Mouse (Mus musculus) cerebellum, adult 2 months (tissue): ENCODE results near the gene Eml6. TPM values are rescaled to one million over a fixed set of nuclear protein-coding genes. Genes with fewer than 3 reads are reported as not detected.

Source experiments
- DNase-seq, 2 experiments: peaks; one replicate each; pipeline ENCODE4 v3.0.0; 2021
- H3K27ac ChIP-seq: fragments of 200-500 bp; 2 replicates; pipeline ENCODE4 v1.5.1; 2012; ENCODE audit warnings: low read length, control low read depth, inconsistent platforms; ENCODE audit not compliant: insufficient read depth
- H3K27me3 ChIP-seq: fragments of 200-500 bp; 2 replicates; pipeline ENCODE4 v1.6.1; 2012; ENCODE audit warnings: inconsistent platforms, mild to moderate bottlenecking, low read length, moderate library complexity; ENCODE audit not compliant: control insufficient read depth, insufficient read depth
- H3K4me1 ChIP-seq: fragments of 200-500 bp; 2 replicates; pipeline ENCODE4 v1.6.1; 2011; ENCODE audit warnings: low read length; ENCODE audit not compliant: control insufficient read depth, insufficient read depth
- H3K4me3 ChIP-seq: fragments of 200-500 bp; replicated peaks from 2 replicates; pipeline ENCODE3; 2011; ENCODE audit warnings: mild to moderate bottlenecking, low read depth, low read length, control low read depth; ENCODE audit not compliant: insufficient read depth
- CTCF ChIP-seq: fragments of 200-500 bp; IDR thresholded peaks from 2 replicates; pipeline ENCODE4 v1.5.1; 2011; ENCODE audit warnings: low read depth, mild to moderate bottlenecking, control low read depth, low read length, moderate library complexity, borderline replicate concordance; ENCODE audit not compliant: insufficient read depth
- POLR2A ChIP-seq: fragments of 200-500 bp; IDR thresholded peaks from 2 replicates; pipeline ENCODE4 v1.6.1; 2011; ENCODE audit warnings: low read length, control low read depth, borderline replicate concordance; ENCODE audit not compliant: insufficient read depth
- WGBS: fragments of 180-500 bp; shearing (Covaris S2); methylation state at CpG from one replicate; pipeline ENCODE4 v1.1.7; 2018; 5-methylcytosine and 5-hydroxymethylcytosine counted together
- polyA plus RNA-seq: library from polyadenylated mRNA; depleted of rRNA; stranded (reverse); fragments of >200 nt; gene quantifications from 2 replicates; pipeline ENCODE4 v1.2.3, GENCODE M21; 2012

Eml6 gene
- polyA plus RNA-seq, 1 experiment: 28.7 TPM

DNA sequence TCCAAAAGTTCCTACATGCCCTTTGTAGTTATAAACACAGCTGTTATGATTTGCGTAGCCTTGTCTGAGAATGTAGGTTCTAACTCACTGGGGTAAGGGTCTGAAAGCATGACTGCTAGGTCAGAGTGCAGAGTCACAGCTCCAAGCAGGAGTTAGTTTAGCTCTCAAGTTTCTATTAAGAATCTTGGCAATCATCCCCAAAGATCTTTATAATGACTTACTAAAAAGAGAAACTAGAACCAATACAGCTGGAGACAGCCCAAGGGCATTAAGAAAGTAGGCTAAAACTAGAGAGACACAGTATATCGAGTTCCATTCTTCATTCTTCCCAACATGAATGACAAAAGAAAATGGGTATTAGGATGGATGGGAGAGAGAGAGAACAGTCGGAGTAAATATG is 81.2 kb downstream of the Eml6 start:
- no peak overlapping the region for H3K27ac ChIP-seq
- WGBS: 85% methylated on average over 3 of the region's 3 CpGs
- no peaks in the 10 kb centered on the region for H3K27me3 ChIP-seq
- no peak for DNase-seq
- H3K4me3 ChIP-seq: no peak overlapping the region
- H3K4me1 ChIP-seq: no peaks in the 10 kb centered on the region
- TF ChIP-seq POLR2A (no peak), CTCF (no peak)

DNA sequence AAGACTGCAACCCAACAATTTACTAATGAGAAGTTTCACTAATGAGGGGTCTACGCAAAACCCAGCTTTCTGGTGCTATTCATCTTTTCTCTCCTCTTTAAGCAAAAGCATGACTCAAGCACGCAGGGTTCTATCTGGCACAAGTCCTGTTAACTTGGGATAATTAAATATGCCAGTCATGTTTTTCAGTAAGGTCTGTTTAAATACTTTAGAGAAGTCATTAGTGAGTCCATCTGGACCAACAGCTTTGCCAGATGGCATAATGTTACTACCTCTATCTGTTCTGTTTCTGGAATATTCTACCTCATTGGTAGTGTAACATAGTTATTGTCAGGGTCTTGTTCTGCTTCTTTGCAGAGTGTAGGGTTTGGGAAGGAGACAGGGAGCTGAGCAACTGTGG is 101.5 kb downstream of the Eml6 start:
- Histone ChIP-seq H3K27ac (no peak overlapping the region), H3K4me3 (no peak overlapping the region), H3K4me1 (peaks cover 3% of the 10 kb centered on the region; the same call in 1 of the 2 replicates), H3K27me3 (no peaks in the 10 kb centered on the region)
- TF ChIP-seq POLR2A (no peak), CTCF (no peak)
- 38% methylated on average over 2 of the region's 2 CpGs for WGBS
- DNase-seq: peak in 1 of 2 experiments; percentile 49

DNA sequence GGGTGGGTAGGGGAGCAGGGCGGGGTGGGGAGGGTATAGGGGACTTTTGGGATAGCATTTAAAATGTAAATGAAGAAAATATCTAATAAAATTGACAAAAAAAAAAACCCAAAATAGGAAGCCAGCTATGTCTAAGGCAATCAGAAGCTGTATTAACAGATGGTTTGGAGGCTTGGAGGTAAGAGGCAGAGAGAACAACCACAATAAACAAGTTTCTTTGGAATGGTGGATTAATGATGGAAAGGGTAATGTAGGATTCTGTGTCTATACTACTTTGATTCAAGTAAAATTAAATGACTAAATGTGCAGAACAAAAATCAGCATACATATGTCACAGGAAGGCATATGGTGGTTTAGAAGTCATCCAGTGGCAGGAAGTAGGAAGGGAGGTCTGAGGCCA is 102.0 kb downstream of the Eml6 start:
- WGBS: 97% methylated on average over 1 of the region's 1 CpGs
- Histone ChIP-seq H3K4me3 (no peak overlapping the region), H3K4me1 (peaks cover 3% of the 10 kb centered on the region; the same call in 1 of the 2 replicates), H3K27ac (no peak overlapping the region), H3K27me3 (no peaks in the 10 kb centered on the region)
- no peak for DNase-seq
- TF ChIP-seq POLR2A (no peak), CTCF (no peak)

DNA sequence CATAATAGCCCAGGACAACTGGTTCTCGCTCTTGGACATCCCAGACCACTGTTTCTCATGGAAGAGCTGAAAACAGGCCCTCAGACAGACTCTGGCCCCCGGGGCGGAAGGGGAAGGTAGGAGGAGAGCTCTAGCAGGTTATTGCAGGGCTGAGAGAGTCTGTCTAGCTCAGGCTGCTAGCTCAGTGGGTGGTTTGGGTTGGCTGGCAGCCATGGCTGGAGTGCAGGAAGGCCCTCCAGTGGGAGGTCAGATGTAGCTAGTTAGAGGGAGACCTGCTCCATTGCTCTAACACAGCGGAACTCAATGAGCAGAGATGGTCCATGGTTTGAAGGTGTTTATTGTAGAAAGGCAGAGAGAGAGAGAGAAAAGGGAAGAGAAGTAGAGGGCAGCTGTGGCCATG is 112.7 kb downstream of the Eml6 start:
- Histone ChIP-seq H3K27me3 (no peaks in the 10 kb centered on the region), H3K27ac (no peak overlapping the region), H3K4me3 (no peak overlapping the region), H3K4me1 (0 out of 2 replicates have a peak, but pooled peaks cover 2% of the 10 kb centered on the region)
- DNase-seq: peak; percentile 47 to 52
- TF ChIP-seq POLR2A: no peak
- no peak for TF ChIP-seq CTCF
- WGBS: 66% methylated on average over 4 of the region's 4 CpGs

DNA sequence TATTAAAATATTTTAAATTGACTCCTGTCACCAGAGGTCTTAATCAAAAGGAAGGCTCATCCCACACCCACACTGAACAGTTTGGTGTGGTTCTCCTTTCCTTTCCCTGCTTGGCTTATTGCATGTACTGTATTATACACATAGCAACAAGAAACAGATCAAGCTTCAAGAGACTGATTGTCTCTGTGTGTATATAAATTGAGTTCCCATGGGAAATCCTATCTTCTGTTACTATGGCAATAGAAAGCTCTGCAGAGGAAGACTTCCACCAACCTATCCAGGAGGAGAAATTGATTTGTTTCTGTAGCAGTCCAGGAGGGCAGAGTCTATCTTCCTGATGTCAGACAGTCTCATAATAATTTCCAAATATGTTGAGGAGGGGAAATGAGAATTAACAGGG is 116.5 kb downstream of the Eml6 start:
- Histone ChIP-seq H3K4me1 (no peaks in the 10 kb centered on the region), H3K4me3 (no peak overlapping the region), H3K27ac (no peak overlapping the region), H3K27me3 (no peaks in the 10 kb centered on the region)
- no peak for TF ChIP-seq POLR2A
- TF ChIP-seq CTCF: no peak
- no peak for DNase-seq

DNA sequence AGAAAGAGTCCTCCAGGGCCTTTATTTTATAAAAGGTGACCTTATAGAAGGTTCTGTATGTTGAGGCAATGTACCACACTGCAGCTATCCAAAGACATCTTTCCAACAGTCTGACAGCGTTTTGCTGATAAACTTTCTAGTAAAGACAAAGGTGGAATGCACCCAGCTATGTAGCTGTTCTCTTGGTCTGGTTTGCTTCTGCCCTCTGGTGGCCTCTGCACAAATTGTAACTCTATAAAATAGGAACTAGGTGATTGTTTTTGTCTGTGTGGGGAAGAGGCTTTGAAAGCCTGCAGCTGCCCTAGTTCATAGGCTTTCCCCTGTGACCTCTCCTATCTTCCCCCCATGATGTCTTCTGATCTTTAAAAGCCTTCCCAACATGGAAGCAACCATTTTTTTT is 140.7 kb downstream of the Eml6 start:
- Histone ChIP-seq H3K27ac (no peak overlapping the region), H3K4me1 (no peaks in the 10 kb centered on the region), H3K4me3 (no peak overlapping the region), H3K27me3 (no peaks in the 10 kb centered on the region)
- DNase-seq: peak; percentile 37 to 59
- TF ChIP-seq CTCF (peak; percentile 61; the same call in 1 of the 2 replicates), POLR2A (no peak)
- 0% methylated on average over 1 of the region's 1 CpGs for WGBS

DNA sequence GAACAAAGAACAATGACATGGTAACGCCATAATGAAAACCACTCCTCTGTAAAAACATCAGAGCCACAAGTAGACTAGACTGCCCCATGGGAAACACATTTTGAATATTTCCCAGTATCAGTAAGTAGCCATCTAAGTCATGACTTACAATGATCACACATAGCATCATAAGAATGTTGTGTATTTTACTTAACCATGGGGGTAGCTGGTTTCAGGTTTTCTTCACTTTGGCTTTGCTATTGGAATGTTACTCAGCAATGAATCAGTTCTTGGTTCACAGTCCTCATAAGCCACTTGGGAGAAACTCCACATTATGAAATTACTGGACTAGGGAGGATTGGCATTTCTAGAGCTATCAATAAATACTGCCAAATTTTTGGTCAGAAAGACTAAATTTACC is 141.5 kb downstream of the Eml6 start:
- no peak overlapping the region for H3K27ac ChIP-seq
- 92% methylated on average over 1 of the region's 1 CpGs for WGBS
- no peak for TF ChIP-seq CTCF
- TF ChIP-seq POLR2A: no peak
- H3K27me3 ChIP-seq: no peaks in the 10 kb centered on the region
- DNase-seq: no peak
- H3K4me1 ChIP-seq: no peaks in the 10 kb centered on the region
- H3K4me3 ChIP-seq: no peak overlapping the region

DNA sequence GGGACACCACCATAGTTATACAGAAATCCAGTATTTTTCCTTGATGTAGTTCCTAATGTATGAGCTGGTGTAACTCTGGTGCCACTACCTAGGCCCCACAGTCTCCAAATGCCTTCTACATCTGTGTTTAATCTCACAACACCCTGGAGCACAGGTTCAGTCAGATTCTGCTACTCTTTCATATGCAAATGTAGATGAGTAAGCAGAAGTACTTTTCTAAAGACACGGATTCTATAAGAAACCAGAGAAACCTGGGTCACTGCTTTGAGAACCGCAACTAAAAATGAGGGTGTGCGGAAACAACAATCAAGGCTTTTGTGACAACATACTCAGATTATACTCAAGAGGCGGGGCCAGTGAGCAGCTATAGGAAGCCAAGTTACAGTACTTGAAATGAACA is 142.8 kb downstream of the Eml6 start:
- no peak for DNase-seq
- Histone ChIP-seq H3K4me3 (no peak overlapping the region), H3K4me1 (no peaks in the 10 kb centered on the region), H3K27ac (no peak overlapping the region), H3K27me3 (no peaks in the 10 kb centered on the region)
- TF ChIP-seq CTCF (no peak), POLR2A (no peak)
- 84% methylated on average over 4 of the region's 4 CpGs for WGBS

DNA sequence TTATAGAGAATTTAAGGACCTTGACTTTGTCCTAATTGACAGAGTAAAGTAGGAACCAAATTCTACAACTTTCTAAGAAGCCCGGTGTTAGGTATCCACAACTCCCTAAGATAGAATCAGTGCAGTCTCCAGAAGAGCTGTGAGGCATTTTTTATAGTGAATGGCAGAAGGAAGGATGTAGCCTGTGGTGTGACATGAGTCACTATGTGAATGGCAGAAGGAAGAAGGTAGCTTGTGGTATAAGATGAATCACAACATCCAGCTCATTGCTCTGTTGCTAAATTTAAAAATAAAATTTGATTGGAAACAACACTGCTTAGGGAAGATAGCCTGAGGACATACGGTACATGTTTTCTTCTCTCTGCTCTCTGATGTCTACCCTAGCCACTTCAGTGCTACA is 146.2 kb downstream of the Eml6 start:
- Histone ChIP-seq H3K4me1 (no peaks in the 10 kb centered on the region), H3K27me3 (no peaks in the 10 kb centered on the region), H3K4me3 (no peak overlapping the region), H3K27ac (no peak overlapping the region)
- peak in 1 of 2 experiments; percentile 13 for DNase-seq
- 64% methylated on average over 2 of the region's 2 CpGs for WGBS
- TF ChIP-seq CTCF (no peak), POLR2A (no peak)
